Mouse (Mus musculus) CH12F3 (cell line): ENCODE measurements around the gene Brpf3.

Experiments
- in situ Hi-C: fragments of 300-500 bp; cut with MboI; formaldehyde crosslinking; loops from 2 replicates; pipeline ENCODE4 v1.14.3; 2020; ENCODE audit warnings: low sequenced_read_pairs

Gene Brpf3

DNA sequence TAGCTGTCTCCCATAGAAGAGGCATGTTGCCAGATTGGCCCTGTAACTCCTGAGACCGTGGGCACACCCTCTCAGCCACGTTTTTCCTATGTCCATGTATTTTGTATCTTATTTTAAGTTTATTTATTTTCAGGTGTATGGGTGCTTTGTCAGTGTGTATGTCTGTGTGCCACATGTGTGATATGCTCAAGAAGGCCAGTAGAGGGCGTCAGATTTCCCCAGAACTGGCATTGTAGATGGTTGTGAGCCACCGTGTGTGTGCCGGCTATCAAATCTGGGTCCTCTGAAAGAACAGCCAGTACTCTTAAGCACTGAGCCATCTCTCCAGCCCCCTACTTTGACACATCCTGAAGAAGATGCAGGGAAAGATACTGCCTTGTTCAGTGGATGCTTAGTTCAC, 69.5 kb downstream of the Brpf3 start:
- in situ Hi-C loops, result no loop called here

DNA sequence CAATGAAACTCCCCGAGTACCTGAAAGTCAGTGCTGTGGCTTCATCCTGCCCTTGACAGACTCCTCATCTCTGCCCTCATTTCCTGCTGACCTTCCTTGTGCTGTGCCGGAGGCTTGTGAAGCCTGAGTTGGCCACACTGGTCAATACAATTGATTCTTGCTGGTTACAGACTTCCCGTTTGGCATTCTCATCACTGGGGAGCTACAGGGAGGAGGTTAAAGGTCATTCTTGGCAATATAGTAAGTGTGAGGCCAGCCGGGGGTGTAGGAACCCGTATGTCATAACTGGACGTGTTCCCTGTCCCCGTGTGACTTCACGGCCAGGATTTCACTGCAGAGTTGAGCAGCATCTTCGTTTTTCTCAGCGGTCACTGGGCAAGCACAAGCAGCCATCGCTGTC, 70.9 kb downstream of the Brpf3 start:
- in situ Hi-C loops, result no loop called here

DNA sequence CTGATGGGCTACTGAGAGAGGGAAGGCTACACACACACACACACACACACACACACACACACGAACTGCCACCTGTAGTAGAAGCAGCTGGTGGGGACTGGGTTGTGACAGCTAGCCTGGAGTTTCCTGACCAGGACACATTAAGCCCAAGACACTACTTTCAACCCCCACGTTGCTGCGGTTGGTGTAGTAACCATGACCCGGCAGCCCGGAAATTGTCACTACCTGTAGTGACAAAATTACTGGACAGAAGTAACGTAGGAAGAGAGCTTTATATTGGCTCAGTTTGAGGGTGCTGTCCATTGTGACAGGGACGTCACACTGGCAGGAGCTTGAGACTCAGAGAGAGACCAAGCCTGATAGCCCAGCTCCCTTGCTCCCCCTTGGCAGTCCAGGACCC, 71.4 kb downstream of the Brpf3 start:
- in situ Hi-C loops, result no loop called here

DNA sequence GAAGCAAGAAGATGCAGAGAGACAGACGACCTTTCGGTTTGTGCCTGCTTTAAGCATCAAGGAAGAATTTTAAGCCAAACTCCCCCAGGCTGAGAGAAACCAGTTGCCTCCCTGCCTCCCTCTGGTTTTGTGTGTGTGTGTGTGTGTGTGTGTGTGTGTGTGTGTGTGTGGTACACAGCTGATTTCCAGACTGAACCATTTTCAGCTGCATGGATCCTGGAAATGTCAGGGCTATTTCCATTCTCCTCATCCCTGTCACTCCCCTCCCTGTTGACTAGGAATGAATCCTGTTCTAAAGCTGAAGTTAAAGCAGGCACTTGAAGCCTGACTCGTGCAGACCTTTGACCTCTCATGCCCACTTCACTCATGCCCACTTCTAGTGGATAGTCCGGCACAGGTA, 73.3 kb downstream of the Brpf3 start:
- in situ Hi-C loops, result no loop called here

DNA sequence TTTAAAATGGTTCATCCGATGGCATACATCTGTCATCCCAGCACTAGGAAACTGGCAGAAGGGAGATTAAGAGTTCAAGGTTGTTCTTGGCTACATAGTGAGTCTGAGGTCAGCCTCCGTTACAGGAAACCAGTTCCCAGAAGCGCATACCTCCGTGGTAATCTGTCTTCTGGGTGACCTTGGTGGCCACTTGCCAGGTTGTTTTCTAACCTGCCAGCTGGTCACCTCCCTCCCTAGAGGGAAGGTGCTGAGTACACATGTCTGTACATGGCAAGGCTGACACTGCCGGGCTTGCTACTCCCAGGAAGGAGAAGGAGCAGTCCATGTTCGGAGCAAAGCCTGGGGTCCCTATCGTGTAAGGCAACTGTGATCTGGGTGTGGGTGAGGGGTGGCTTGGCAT, 73.9 kb downstream of the Brpf3 start:
- in situ Hi-C loops, result no loop called here

GRCm38 (mm10) chr17:28875316-28875715, 74.4 kb downstream of the Brpf3 start:
- in situ Hi-C loops, result no loop called here

GRCm38 (mm10) chr17:28876331-28876730, 75.4 kb downstream of the Brpf3 start:
- in situ Hi-C loops, result no loop called here

DNA sequence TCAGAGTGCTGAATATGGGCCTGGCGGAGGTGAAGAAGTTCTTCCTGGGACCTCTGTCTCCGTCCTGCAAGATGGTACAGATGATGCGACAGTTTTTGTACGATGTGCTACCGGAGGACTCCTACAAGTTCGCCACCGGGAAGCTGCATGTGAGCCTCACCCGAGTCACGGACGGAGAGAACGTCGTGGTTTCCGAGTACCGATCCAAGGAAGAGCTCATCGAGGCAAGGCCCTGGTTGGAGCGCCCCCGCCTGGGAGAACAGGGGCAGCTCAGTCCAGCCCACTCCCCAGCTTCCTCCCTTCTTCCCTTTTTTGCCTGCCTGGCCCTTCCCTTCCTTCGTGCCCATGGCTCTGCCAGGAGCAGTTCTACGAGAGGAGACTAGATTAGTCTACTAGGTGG, 75.9 kb downstream of the Brpf3 start:
- in situ Hi-C loops, result no loop called here

DNA sequence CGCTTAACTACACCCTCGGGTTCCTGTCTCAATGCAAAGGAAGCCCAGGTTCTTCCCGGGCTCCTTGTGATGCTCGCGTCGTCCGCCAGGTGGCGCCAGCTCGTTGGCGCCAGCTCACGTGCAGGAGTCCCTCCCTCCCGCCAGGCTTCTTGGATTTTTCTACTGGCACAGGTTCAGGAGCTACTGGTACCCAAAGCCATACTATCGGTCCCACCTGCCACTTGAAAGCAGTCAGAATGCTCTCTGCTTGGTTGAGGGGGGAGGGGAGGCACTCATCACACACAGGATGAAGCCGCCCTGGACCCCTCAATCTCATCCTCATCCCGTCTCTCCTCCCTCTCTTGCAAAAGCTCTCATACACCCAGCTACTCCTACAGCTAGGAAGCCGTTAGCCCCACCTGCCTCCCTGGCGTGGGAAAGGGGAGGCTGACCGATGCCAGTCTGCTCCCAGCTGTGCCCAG, 79.1 kb downstream of the Brpf3 start:
- in situ Hi-C loops, result no loop called here

GRCm38 (mm10) chr17:28882316-28882715, 81.4 kb downstream of the Brpf3 start:
- in situ Hi-C loops, result no loop called here

DNA sequence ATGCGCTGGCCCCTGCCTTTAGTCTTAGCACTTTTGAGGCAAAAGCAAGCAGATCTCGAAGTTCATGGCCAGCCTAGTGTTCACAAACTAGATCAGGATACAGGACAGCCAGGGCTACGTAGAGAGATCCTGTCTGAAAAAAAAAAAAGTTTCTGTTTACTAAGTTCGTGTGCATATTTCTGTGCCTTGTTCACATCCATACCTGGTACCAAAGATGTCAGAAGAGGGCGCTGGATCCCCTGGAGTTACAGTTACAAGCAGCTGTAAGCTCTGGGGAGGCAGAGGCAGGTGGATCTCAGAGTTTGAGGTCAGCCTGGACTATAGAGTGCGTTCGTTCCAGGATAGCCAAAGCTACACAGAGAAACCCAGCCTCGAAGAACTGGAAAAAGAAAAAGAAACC, 81.9 kb downstream of the Brpf3 start:
- in situ Hi-C loops, result no loop called here

DNA sequence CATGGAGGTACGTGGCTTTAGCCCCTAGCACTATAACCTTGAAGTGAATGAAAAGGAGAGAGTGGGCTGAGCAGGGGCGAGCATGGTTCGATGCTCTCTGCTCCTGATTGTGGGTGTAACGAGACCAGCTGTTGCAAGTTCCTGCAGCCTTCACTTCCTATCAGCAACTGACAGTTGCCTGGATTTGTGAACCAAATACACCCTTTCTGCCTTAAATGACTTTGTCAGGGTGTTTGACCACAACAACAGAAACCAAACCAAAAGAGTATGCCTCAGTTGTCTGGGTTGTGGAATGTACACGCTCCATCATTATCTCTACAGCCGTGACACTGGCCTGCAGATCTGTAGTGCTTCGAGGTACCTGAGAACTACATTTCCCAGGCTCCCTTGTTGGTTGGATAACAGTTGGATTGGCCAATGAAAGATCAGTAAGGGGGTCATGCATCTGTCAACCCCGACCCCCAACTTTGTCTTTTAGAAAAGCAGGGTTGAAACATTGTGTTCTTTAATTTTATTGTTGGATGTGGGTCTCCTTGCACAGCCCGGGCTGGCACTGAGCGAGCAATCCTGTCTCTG, 83.1 kb downstream of the Brpf3 start:
- in situ Hi-C loops, result no loop called here

GRCm38 (mm10) chr17:28885231-28885630, 84.3 kb downstream of the Brpf3 start:
- in situ Hi-C loops, result no loop called here

DNA sequence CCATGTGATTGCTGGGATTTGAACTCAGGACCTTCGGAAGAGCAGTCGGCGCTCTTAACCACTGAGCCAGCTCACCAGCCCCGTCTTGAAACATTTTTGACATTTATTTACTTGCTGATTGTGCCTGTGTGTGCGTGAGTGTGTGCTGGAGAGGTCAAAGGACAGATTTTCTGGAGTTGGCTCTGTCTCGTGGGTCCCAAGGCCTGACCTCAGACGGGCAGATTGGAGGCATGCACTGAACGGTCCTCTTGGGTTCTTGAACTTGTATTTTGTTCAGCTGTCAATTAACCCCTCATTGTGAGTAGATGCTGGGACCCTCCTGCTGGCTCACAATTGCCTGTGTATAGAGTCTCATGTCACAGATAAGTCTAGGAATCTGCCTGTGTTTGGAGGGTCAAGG, 85.4 kb downstream of the Brpf3 start:
- in situ Hi-C loops, result no loop called here
